In the genomic region with DNA sequence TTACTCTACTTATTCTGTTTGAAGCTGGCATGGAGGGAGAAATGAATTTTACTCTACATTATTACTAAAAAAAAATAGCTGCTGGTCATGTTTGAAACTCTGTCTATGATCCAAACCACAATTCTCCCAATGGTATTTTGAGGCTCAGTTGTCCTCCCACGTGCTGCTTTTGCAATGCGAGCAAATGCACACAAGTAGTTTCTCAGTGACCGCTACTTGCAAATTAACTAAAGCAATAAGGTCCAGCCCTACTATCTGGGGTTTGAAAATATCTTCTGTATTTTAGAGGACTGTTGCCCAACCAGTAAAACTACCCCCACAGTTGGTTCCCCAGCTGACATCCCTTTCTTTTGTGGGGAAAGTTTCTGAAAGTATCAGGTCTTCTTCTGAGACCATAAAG, we compare ENCODE assay signal across 12 mouse cellular contexts.
DNase-seq lines count a peak whose midpoint lies in the region; ATAC-seq and TF ChIP-seq lines count a peak whose summit lies in the region.
"Had no signal": no experiment of that assay in that cellular context is flagged by ENCODE, and none has a peak within 500 bp of the region (broad histone marks: within the 10 kb centered on the region; RNA-seq: fewer than 3 reads in every experiment).

No protein-coding gene starts in this region.

- H3K36me3 ChIP-seq in lung, embryonic 14.5 days (ENCODE audit: insufficient read depth) = no peaks in the 10 kb centered on the region
- H3K36me3 ChIP-seq in heart, embryonic 15.5 days = no peaks in the 10 kb centered on the region
- H3K36me3 ChIP-seq in myocyte (ENCODE audit: control insufficient read depth, insufficient read depth) = no peaks in the 10 kb centered on the region
- H3K36me3 ChIP-seq in forebrain, embryonic 11.5 days (ENCODE audit: control insufficient read depth, insufficient read depth, low read length) = no peaks in the 10 kb centered on the region
- H3K36me3 ChIP-seq: hindbrain, embryonic 10.5 days; liver, embryonic 15.5 days had no signal

- no peak overlapping the region for H3K4me2 ChIP-seq in lung, embryonic 14.5 days
- no peak overlapping the region for H3K4me2 ChIP-seq in heart, embryonic 15.5 days
- H3K4me2 ChIP-seq in myocyte (ENCODE audit: low read depth) = peak overlapping the region; percentile 36
- H3K4me2 ChIP-seq in forebrain, embryonic 11.5 days (ENCODE audit: low read depth, low read length, severe bottlenecking) = no peak overlapping the region
- H3K4me2 ChIP-seq: liver, embryonic 15.5 days had no signal

- TF ChIP-seq POLR2A in lung, adult 2 months (IDR thresholded peaks at IDR 0.05; ENCODE audit: borderline replicate concordance, extremely low read depth, low read depth, low read length) = no peak
- TF ChIP-seq POLR2A in myocyte (IDR thresholded peaks at IDR 0.05; ENCODE audit: insufficient read length, low read depth) = no peak

- no peaks in the 10 kb centered on the region for H3K79me2 ChIP-seq in myocyte (ENCODE audit: control insufficient read depth, insufficient read depth)

- 68% methylated on average over 3 of the region's 3 CpGs for WGBS in lung, embryonic 14.5 days
- 75% methylated on average over 3 of the region's 3 CpGs for WGBS in lung, adult 2 months
- WGBS in heart, embryonic 15.5 days = 73% methylated on average over 3 of the region's 3 CpGs
- 84% methylated on average over 3 of the region's 3 CpGs for WGBS in forebrain, embryonic 11.5 days

- ATAC-seq in lung, embryonic 14.5 days (ENCODE audit: insufficient read depth) = peak; percentile 11; the same call in 1 of the 2 replicates
- ATAC-seq in heart, embryonic 15.5 days (replicated peaks; ENCODE audit: insufficient number of reproducible peaks, insufficient read depth, low FRiP score, low read depth) = no peak
- ATAC-seq in forebrain, embryonic 11.5 days (replicated peaks; ENCODE audit: low FRiP score) = no peak

- H3K4me3 ChIP-seq in lung, embryonic 14.5 days (ENCODE audit: low read depth, low read length) = no peak overlapping the region
- H3K4me3 ChIP-seq in lung, adult 2 months (replicated peaks; ENCODE audit: extremely low read depth, low read depth, low read length) = no peak overlapping the region
- no peak overlapping the region for H3K4me3 ChIP-seq in heart, embryonic 15.5 days
- H3K4me3 ChIP-seq in myocyte = no peak overlapping the region
- H3K4me3 ChIP-seq in forebrain, embryonic 11.5 days (ENCODE audit: low read depth, low read length) = no peak overlapping the region
- H3K4me3 ChIP-seq: erythroblast, embryonic 14.5 days; hindbrain, embryonic 10.5 days; liver, embryonic 15.5 days had no signal

- 0 out of 2 replicates have a peak overlapping the region, but pooled peaks have one; percentile 9 for H3K27ac ChIP-seq in lung, embryonic 14.5 days (ENCODE audit: low read depth)
- H3K27ac ChIP-seq in heart, embryonic 15.5 days = peak overlapping the region; percentile 64
- no peak overlapping the region for H3K27ac ChIP-seq in forebrain, embryonic 11.5 days (ENCODE audit: low read depth, low read length)
- H3K27ac ChIP-seq: hindbrain, embryonic 10.5 days; liver, embryonic 15.5 days had no signal

- H3K27me3 ChIP-seq in lung, embryonic 14.5 days (ENCODE audit: insufficient read depth, low read length) = no peaks in the 10 kb centered on the region
- no peaks in the 10 kb centered on the region for H3K27me3 ChIP-seq in heart, embryonic 15.5 days
- no peaks in the 10 kb centered on the region for H3K27me3 ChIP-seq in myocyte (ENCODE audit: control insufficient read depth, insufficient read depth, insufficient read length)
- no peaks in the 10 kb centered on the region for H3K27me3 ChIP-seq in forebrain, embryonic 11.5 days (ENCODE audit: control insufficient read depth, insufficient read depth, low read length)
- H3K27me3 ChIP-seq: liver, embryonic 15.5 days had no signal

- no peaks in the 10 kb centered on the region for H3K9me3 ChIP-seq in lung, embryonic 14.5 days (ENCODE audit: low read depth, low read length)
- H3K9me3 ChIP-seq in heart, embryonic 15.5 days (replicated peaks) = no peaks in the 10 kb centered on the region
- no peaks in the 10 kb centered on the region for H3K9me3 ChIP-seq in forebrain, embryonic 11.5 days (ENCODE audit: control insufficient read depth, low read length)
- H3K9me3 ChIP-seq: hindbrain, embryonic 10.5 days; liver, embryonic 15.5 days had no signal

- DNase-seq in lung, embryonic 14.5 days = no peak
- DNase-seq in lung, adult 2 months = no peak
- peak; percentile 36 for DNase-seq in fat pad, adult 2 months (ENCODE audit: extremely low read depth, low read depth, low spot score)
- no peak for DNase-seq in frontal cortex, postnatal 14 days (ENCODE audit: low spot score in 2 of 2)
- DNase-seq in forebrain, embryonic 11.5 days (ENCODE audit: low spot score) = no peak
- DNase-seq: cerebellum, adult 11-12 months; right cerebral cortex, adult 18-20 months had no signal

- H3K9ac ChIP-seq in lung, embryonic 14.5 days = no peak overlapping the region
- no peak overlapping the region for H3K9ac ChIP-seq in heart, embryonic 15.5 days
- no peak overlapping the region for H3K9ac ChIP-seq in forebrain, embryonic 11.5 days (ENCODE audit: low read length)
- H3K9ac ChIP-seq: liver, embryonic 15.5 days had no signal

- no peak overlapping the region for H3ac ChIP-seq in myocyte (ENCODE audit: control insufficient read depth, insufficient read length)

- no peak for TF ChIP-seq CTCF in lung, embryonic 14.5 days (IDR thresholded peaks at IDR 0.05; ENCODE audit: low read depth)
- no peak for TF ChIP-seq CTCF in lung, adult 2 months (IDR thresholded peaks at IDR 0.05; ENCODE audit: insufficient read depth, low read length)

- peaks cover 9% of the 10 kb centered on the region; the same call in 1 of the 2 replicates for H3K4me1 ChIP-seq in lung, embryonic 14.5 days (ENCODE audit: insufficient read depth)
- H3K4me1 ChIP-seq in lung, adult 2 months (ENCODE audit: control insufficient read depth, insufficient read depth, low read length) = no peaks in the 10 kb centered on the region
- peaks cover 15% of the 10 kb centered on the region for H3K4me1 ChIP-seq in heart, embryonic 15.5 days (replicated peaks)
- H3K4me1 ChIP-seq in forebrain, embryonic 11.5 days (replicated peaks; ENCODE audit: control insufficient read depth, insufficient read depth, low read length) = no peaks in the 10 kb centered on the region
- H3K4me1 ChIP-seq: hindbrain, embryonic 10.5 days; liver, embryonic 15.5 days had no signal

TF ChIP-seq in myocyte, 11 proteins besides CTCF, POLR2A, EP300 and RAD21:
- TF ChIP-seq USF1 (IDR thresholded peaks at IDR 0.05; ENCODE audit: low read depth) = peak; percentile 76
- no peak for TF ChIP-seq POLR2AphosphoS2 (IDR thresholded peaks at IDR 0.05; ENCODE audit: insufficient read length, low read depth)
- TF ChIP-seq CEBPB (IDR thresholded peaks at IDR 0.05; ENCODE audit: insufficient read depth, poor library complexity, severe bottlenecking) = peak; percentile 73; the same call in 1 of the 2 replicates
TF ChIP-seq in myocyte: peak in this region for 2.
